14 mouse cellular contexts compared by ENCODE assay signal in the genomic region with DNA sequence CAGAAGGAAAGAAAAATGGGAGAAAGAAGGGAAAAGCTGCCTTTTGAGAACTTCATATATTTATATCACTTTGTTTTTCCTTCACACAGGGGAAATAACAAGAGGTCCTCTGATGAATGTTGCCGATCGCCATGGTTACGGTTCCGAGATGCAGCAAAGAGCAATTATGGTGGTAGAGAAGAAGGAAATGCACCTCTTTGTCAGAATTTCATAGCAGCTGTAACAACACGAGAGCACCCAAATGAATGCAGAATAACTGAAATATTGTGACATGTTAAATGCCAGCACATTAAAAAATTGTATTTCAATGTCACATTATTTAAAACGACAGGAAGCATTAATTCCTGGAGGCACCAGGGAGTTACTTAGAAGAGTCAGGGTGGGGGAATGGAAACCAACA.
A peak's percentile ranks its signal among the peaks of the same experiment; 100 is the strongest.
DNase-seq lines count a peak whose midpoint lies in the region; ATAC-seq and TF ChIP-seq lines count a peak whose summit lies in the region.
"Had no signal": no experiment of that assay in that cellular context is flagged by ENCODE, and none has a peak within 500 bp of the region (broad histone marks: within the 10 kb centered on the region; RNA-seq: fewer than 3 reads in every experiment).

No protein-coding gene starts in this region.

- ATAC-seq in forebrain, postnatal 0 days = peak; percentile 88
- ATAC-seq in forebrain, embryonic 11.5 days (replicated peaks; ENCODE audit: low FRiP score) = no peak
- ATAC-seq: lung, postnatal 0 days had no signal

- H3K36me3 ChIP-seq in forebrain, postnatal 0 days (ENCODE audit: insufficient read depth) = no peaks in the 10 kb centered on the region
- H3K36me3 ChIP-seq in forebrain, embryonic 11.5 days (ENCODE audit: control insufficient read depth, insufficient read depth, low read length) = no peaks in the 10 kb centered on the region
- H3K36me3 ChIP-seq: liver, embryonic 13.5 days had no signal

- no peaks in the 10 kb centered on the region; the same call in 1 of the 2 replicates for H3K27me3 ChIP-seq in forebrain, postnatal 0 days (ENCODE audit: insufficient read depth, low read length)
- H3K27me3 ChIP-seq in forebrain, embryonic 11.5 days (ENCODE audit: control insufficient read depth, insufficient read depth, low read length) = no peaks in the 10 kb centered on the region
- H3K27me3 ChIP-seq: liver, embryonic 13.5 days; megakaryocyte, embryonic 14.5 days had no signal

- no peak for TF ChIP-seq CTCF in forebrain, postnatal 0 days (IDR thresholded peaks at IDR 0.05; ENCODE audit: low read depth)
- no peak for TF ChIP-seq CTCF in brain, embryonic 14.5 days (IDR thresholded peaks at IDR 0.05; ENCODE audit: borderline replicate concordance, extremely low read depth, insufficient read depth, insufficient read length)
- TF ChIP-seq CTCF in layer of hippocampus, adult 2 months (conservative IDR thresholded peaks at IDR 0.05) = no peak

- no peaks in the 10 kb centered on the region for H3K4me1 ChIP-seq in forebrain, postnatal 0 days (ENCODE audit: insufficient read depth)
- no peaks in the 10 kb centered on the region for H3K4me1 ChIP-seq in forebrain, embryonic 11.5 days (replicated peaks; ENCODE audit: control insufficient read depth, insufficient read depth, low read length)
- H3K4me1 ChIP-seq: liver, embryonic 13.5 days; megakaryocyte, embryonic 14.5 days had no signal

- no peak overlapping the region for H3K4me2 ChIP-seq in forebrain, postnatal 0 days (ENCODE audit: low read depth)
- no peak overlapping the region for H3K4me2 ChIP-seq in forebrain, embryonic 11.5 days (ENCODE audit: low read depth, low read length, severe bottlenecking)
- H3K4me2 ChIP-seq: liver, embryonic 13.5 days had no signal

- no peak overlapping the region for H3K4me3 ChIP-seq in forebrain, postnatal 0 days (ENCODE audit: low read depth, low read length)
- H3K4me3 ChIP-seq in forebrain, embryonic 11.5 days (ENCODE audit: low read depth, low read length) = no peak overlapping the region
- no peak overlapping the region for H3K4me3 ChIP-seq in layer of hippocampus, adult 2 months
- H3K4me3 ChIP-seq: liver, embryonic 13.5 days; megakaryocyte, embryonic 14.5 days had no signal

- no peak for TF ChIP-seq POLR2A in brain, embryonic 14.5 days (IDR thresholded peaks at IDR 0.05; ENCODE audit: borderline replicate concordance, extremely low read depth, insufficient read depth, insufficient read length, poor library complexity, severe bottlenecking)

- 48% methylated on average over 6 of the region's 6 CpGs for WGBS in forebrain, postnatal 0 days
- 83% methylated on average over 6 of the region's 6 CpGs for WGBS in forebrain, embryonic 11.5 days

- no peaks in the 10 kb centered on the region for H3K9me3 ChIP-seq in forebrain, postnatal 0 days (ENCODE audit: low read length)
- H3K9me3 ChIP-seq in forebrain, embryonic 11.5 days (ENCODE audit: control insufficient read depth, low read length) = no peaks in the 10 kb centered on the region
- H3K9me3 ChIP-seq: liver, embryonic 13.5 days; megakaryocyte, embryonic 14.5 days had no signal

- no peak overlapping the region for H3K9ac ChIP-seq in forebrain, postnatal 0 days
- H3K9ac ChIP-seq in forebrain, embryonic 11.5 days (ENCODE audit: low read length) = no peak overlapping the region
- H3K9ac ChIP-seq: liver, embryonic 13.5 days had no signal

- DNase-seq in forebrain, postnatal 0 days = peak; percentile 55
- no peak for DNase-seq in forebrain, embryonic 11.5 days (ENCODE audit: low spot score)
- DNase-seq in layer of hippocampus, postnatal 14 days (ENCODE audit: low spot score in 2 of 2) = peak; percentile 3 to 9
- DNase-seq in layer of hippocampus, postnatal 36 days = no peak
- DNase-seq in brain, embryonic 14.5 days (ENCODE audit: low read depth) = peak; percentile 68
- DNase-seq in kidney, postnatal 25 days = peak; percentile 10 to 39
- no peak for DNase-seq in layer of hippocampus, adult 2 months (ENCODE audit: low spot score in 2 of 2)
- DNase-seq: cerebellum, adult 18-20 months; gastrocnemius, postnatal 10 days; heart, postnatal 14 days; liver, embryonic 13.5 days; right cerebral cortex, postnatal 14 days had no signal

- H3K27ac ChIP-seq in forebrain, postnatal 0 days (ENCODE audit: low read depth, low read length) = no peak overlapping the region
- H3K27ac ChIP-seq in forebrain, embryonic 11.5 days (ENCODE audit: low read depth, low read length) = no peak overlapping the region
- no peak overlapping the region for H3K27ac ChIP-seq in layer of hippocampus, adult 2 months
- H3K27ac ChIP-seq: liver, embryonic 13.5 days had no signal

Comparison
In these comparisons a context has a peak if more than half of its experiments do, and no peak if none do; other contexts are left out.
1. DNase-seq: peak in forebrain, postnatal 0 days (single experiment), layer of hippocampus, postnatal 14 days (2 of 2), brain, embryonic 14.5 days (single experiment) and kidney, postnatal 25 days (2 of 2); none in forebrain, embryonic 11.5 days (single experiment), layer of hippocampus, postnatal 36 days (0 of 2) and layer of hippocampus, adult 2 months (0 of 2).